Mouse (Mus musculus): ENCODE results near the gene Adamts14.

DNA sequence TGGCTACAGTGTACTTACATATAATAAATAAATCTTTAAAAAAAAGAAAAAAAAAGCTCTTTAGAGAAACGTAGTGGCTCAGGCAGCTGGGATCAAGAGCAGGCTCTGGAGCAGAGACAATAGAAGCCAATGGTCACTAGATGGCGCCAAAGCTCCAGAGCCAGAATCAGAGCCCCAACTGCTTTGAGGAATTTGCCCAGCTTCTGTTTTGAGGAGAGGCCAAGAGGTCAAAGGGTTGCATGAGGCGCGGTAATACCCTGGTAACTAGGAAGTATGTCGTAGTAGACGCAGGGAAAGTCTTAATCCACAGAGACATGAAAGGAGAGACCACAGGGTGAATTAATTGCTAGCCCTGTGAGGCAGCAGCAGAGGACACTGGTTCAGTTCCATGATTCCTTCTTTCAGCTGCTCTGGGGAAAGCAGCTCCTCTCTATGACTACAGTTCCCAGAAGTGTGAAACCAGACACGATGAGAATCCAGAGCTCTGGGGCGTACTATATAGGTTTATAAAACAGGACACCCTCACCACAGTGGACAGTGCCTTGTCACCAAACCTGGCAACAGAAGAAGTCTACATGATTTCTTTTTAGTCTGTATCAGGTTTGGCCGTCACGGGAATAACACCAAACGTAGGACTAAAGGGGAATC lies 73.5 kb downstream of the Adamts14 start:
- TF ChIP-seq CTCF (IDR thresholded peaks at IDR 0.05) = peak; percentile 91
- TF ChIP-seq EP300 (IDR thresholded peaks at IDR 0.05) = no peak
